Mouse (Mus musculus) urinary bladder, adult 2 months (tissue): ENCODE data around the gene Acbd4. TPM values are rescaled to one million over a fixed set of nuclear protein-coding genes. Genes with fewer than 3 reads are reported as not detected.
A peak's percentile ranks its signal among the peaks of the same experiment; 100 is the strongest.

Source experiments
- DNase-seq: peaks from one replicate; pipeline ENCODE4 v3.0.0; 2022; ENCODE audit warnings: low spot score
- polyA plus RNA-seq: library from polyadenylated mRNA; depleted of rRNA; stranded (reverse); fragments of >200 nt; gene quantifications from 2 replicates; pipeline ENCODE4 v1.2.3, GENCODE M21; 2012; rRNA removed

The Acbd4 gene
- polyA plus RNA-seq, 1 experiment = 59.4 TPM

DNA sequence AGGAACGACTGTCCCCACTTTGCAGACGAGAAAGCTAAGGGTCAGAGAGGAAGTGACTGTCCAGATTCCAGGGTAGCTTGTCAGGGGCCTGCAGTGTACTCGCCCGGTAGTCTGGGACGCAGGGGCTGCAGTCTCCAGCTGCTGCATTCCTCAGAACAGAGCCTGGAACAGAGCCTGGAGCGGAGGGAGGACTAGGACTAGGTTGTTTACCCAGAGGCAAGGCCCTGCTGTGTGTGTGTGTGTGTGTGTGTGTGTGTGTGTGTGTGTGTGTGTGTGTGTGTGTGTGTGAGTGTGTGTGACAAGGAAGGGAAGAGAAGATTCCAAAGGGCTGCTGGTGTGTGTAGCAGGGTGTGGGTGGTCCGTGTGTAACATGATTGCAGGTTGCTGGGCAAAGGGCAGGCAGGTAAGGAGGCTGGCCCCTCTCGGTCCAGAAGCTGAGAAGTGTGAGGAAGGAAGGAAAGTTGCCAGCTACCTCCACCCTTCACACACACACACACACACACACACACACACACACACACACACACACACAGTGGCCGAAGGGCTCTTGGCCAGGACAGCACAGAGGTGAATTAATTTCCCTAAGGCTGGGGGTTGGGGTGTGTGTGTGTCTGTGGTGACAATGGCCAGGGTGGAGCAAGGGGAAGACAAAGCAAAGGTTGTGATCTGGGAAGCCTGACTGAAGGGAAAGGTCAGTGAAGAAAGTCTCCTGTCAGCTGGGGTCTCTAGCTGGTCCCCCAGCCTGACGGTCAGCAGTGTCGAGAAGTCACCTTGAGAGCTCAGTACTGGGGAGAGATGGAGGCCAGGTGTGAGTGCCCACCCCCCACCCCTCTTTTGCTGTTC lies 39.8 kb downstream of the Acbd4 start:
- DNase-seq = peak; percentile 51

DNA sequence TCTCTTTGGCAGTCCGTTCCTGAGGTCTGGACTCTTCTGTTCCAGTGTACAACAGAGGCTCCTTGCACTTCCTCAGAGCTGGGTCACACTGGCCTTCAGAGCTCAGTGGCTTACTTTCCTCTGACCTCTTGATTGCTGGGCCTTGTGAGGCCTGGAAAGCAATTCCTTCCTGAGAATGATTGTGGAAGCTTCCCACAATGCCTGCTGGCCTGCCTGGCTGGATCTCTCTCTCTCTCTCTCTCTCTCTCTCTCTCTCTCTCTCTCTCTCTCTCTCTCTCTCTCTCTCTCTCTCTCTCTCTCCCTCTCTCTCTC lies 40.4 kb downstream of the Acbd4 start:
- no peak for DNase-seq

DNA sequence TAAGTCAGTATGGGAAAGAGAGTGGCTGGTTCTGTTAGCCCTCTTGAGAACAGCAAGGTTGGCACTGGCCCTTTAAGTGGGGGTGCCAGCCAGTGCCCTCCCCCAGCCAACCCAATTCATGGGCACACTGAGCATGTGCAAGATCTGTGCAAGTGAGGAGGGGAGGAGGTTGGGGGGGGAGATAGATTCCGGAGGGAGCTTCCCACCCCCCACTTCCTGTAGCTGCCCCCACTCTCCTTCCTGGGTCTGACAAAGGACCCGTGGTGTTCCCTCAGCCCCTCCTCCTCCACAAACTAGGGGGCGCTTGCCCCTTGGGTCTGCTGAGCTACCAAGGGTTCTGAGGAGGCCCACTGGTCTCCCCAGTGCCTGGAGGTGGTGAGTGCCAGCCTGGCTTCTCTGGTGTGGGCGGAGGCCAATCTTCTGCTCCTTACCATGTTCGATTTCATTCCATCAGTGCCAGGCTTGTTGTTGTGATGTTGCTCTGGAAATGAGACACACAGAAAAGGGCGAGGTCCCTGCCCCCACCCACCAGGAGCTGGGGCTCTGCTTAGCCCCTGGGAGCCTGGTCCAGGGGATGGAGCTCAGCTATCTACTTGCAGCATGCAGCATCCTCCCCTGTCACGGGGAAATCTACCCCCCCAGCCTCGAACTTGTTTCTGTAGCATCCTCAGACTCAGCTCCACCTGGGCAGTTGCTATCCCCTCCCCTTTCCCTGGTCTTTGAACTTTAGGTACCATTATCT lies 41.1 kb downstream of the Acbd4 start:
- DNase-seq = no peak

DNA sequence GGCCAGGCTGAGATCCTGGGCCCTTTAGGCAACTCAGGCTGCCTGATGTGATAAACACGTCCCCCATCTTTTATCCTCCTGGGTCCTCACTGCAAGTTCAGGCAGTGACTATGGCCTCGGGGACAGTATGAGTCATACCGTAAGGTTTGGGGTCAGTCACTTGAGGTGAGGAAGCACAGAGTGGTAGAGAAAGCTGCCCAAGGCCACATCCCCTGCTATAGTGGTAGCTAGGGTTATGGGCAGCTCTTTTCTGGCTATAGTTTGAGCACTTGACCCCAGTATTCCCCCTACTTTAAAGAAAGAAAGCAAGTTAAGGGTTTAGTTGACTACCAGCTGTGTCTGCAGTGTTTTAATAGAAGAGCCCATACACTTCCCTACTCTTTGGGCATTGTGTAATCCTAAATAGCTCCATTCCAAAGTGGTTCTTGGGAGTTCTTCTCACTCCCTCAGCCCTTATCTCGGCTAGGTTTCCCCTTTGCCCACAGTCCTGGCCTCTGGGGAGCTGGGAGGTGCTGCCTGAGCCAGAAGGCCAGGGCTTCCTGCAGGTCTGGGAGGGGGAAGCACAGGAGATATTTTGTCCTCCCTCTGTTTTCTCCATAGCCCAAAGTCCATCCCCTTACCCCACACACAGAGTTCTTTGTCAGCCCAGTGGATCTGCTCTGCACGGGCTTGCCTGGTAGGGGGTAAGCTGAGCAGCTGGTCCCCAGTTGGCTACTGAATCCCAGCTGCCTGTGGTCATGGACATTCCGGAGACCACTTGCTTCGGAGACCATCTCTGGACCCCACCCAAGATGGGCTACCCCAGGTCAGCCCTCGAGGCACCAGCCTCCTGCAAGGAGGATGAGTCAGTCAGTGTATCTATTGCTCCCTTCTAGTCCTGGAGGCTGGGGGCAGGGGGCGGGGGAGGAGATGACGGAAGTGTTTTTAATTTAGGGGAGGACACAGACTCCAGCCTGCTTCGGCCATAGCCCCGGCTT lies 43.1 kb downstream of the Acbd4 start:
- DNase-seq = no peak

DNA sequence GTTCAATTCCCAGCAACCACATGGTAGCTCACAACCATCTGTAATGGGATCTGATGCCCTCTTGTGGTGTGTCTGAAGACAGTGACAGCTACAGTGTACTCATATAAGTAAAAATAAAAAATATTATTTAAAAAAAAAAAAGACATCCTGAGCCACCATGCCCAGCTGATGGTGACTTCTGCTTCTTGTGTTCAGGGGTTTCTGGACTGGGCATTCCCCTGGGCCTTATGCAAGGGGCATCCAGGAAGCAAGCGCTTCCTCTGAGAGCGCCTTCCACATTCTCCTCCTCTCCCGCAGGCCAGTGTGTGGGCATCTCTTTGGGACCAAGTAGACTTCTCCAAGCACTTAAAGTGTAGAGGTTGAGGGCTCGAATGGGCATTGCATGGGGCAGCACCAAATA lies 44.9 kb downstream of the Acbd4 start:
- no peak for DNase-seq

DNA sequence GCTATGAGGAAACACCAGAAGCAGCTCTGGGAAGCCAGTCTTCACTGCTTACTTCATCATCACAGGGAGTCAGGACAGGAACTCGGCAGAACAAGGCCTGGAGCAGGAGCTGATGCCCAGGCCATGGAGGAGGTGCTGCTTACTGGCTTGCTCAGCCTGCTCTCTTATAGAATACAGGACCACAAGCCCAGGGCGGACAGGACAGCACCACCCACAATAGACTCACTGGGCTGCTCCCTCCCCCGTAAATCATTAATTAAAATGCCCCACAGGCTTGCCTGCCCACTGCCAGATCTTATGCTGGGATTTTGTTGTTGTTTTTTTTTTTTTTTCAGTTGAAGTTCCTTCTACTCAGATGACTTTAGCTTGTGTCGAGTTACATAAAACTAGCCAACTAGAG lies 46.3 kb downstream of the Acbd4 start:
- DNase-seq = no peak

DNA sequence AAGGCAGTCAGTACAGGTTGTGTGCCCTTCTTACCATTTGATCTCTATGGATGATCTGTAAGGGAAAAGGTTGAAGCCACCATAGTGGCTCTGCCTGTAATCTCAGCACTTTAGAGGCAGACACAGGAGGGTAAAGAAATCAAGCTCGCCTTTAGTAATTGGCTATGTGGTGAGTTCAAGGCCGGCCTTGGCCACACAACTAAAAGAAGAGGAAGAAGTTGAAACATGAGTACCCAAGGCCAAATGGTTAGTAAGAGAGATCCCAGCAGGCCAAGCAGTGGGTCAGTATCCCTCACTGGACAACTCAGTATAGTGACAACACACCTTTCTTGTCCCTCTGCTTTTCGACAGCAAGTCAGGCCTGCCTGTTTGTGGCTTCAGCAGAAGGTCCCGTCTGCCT lies 48.3 kb downstream of the Acbd4 start:
- no peak for DNase-seq

DNA sequence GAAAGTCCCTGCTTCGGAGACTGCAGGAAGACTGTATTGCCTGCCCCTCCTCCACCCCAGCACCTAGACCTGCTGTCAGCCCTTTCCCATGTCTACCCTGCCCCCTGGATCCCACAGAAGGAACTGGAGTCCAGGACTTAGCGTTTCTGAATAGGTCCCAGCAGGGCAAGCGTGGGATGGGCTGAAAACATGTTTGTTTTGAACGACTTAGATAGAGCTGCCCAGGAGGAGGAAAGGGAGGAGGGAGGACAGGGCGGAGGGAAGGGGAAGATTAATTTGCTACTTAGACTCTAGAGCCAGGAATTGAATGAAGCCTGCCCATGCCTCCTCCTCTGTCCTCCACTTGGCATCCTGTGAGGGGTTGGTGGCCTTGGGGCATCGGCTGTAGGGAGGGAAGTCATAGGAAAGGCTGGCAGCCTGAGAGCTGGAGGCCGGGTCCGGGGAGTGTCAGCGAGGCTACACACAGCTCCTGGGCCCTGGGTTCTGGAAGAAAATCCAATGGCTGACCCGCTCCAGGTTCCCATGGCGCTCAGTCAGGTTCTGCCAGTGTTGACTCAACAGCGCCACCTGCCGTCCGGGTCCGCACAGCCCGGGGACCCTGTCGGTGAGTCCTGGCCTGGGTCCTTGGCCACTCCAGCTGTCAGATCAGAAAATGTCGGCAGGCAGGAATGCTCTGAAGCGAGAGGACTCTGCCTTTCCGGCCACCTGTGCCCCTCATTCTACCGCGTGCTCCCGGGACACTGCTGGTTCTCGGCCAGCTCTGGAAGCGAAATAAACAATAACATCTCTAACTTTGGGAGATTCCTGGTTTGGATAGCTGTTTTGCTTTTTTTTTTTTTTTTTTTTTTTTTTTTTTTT lies 57.4 kb downstream of the Acbd4 start:
- peak; percentile 98 for DNase-seq

DNA sequence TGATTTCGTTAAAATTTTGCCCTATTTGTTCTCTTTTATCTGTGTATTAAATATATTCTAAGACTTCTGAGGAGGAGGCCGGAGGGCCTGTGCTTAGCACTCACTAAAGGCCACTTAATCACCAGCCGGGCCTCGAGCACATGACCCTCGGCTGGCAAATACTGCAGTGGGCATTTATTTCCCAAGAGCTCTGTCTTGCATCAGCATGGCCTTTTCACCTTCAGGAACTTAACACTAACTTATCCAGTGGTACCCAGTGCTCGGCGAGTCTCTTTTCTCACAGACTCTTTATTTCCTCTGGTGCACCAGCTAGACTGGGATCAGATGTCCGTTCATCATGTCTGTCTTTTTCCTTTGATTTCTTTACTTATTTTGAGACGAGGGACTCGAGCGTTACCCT lies 59.3 kb downstream of the Acbd4 start:
- DNase-seq = no peak

DNA sequence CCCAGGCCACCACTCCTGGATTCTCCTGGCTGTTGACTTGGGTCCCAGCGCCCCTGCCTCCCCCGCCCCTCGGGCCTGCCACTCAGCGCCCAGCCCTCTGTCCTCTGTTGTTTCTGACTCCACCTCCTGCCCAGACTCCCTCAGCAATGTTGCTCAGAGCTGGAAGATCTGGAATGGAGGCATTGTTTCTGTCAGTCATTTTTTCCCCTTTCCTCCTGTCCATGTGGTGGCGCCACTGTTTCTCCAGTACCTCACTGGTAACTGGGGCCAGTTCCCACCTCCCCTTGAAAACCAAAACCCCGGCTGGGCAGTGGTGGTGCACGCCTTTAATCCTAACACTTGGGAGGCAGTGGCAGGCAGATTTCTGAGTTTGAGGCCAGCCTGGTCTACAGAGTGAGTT lies 60.0 kb downstream of the Acbd4 start:
- no peak for DNase-seq

Other genes starting within 250 kb of the Acbd4 start
- 42.1 and 43.4 TPM in 2 replicates for gene Eftud2, start 220.7 kb upstream of the Acbd4 start, polyA plus RNA-seq
- gene Ccdc103, start 220.5 kb upstream of the Acbd4 start, polyA plus RNA-seq = 0.66 and 0.77 TPM in 2 replicates
- gene Fam187a, start 216.5 kb upstream of the Acbd4 start, polyA plus RNA-seq = not detected in 2 replicates
- 0.53 and 0.56 TPM in 2 replicates for gene Gfap, start 200.8 kb upstream of the Acbd4 start, polyA plus RNA-seq
- gene Kif18b, start 176.6 kb upstream of the Acbd4 start, polyA plus RNA-seq = 0.56 and 0.71 TPM in 2 replicates
- 0.44 and 0.49 TPM in 2 replicates for gene C1ql1, start 155.0 kb upstream of the Acbd4 start, polyA plus RNA-seq
- 53.5 and 57.6 TPM in 2 replicates for gene Nmt1, start 73.5 kb upstream of the Acbd4 start, polyA plus RNA-seq
- gene Dcakd, start 73.3 kb upstream of the Acbd4 start, polyA plus RNA-seq = 42.8 and 43.1 TPM in 2 replicates
- 30.9 and 36.8 TPM in 2 replicates for gene Plcd3, start within 50 bp of the Acbd4 start, polyA plus RNA-seq
- gene Hexim1, start 14.5 kb downstream of the Acbd4 start, polyA plus RNA-seq = 28.4 and 29.3 TPM in 2 replicates
- gene Hexim2, start 30.7 kb downstream of the Acbd4 start, polyA plus RNA-seq = 4.1 and 4.5 TPM in 2 replicates
- 6.4 and 6.6 TPM in 2 replicates for gene Fmnl1, start 69.4 kb downstream of the Acbd4 start, polyA plus RNA-seq
- gene 1700023F06Rik, start 106.9 kb downstream of the Acbd4 start, polyA plus RNA-seq = 1.3 and 3.3 TPM in 2 replicates
- gene Spata32, start 116.8 kb downstream of the Acbd4 start, polyA plus RNA-seq = not detected in 2 replicates
- 6.6 and 8.9 TPM in 2 replicates for gene Map3k14, start 165.8 kb downstream of the Acbd4 start, polyA plus RNA-seq